Mouse (Mus musculus) MEL (cell line): ENCODE measurements around the gene Shb. TPM values are rescaled to one million over a fixed set of nuclear protein-coding genes. Genes with fewer than 3 reads are reported as not detected.

Experiments
- DNase-seq: peaks from one replicate; pipeline ENCODE4 v3.0.0; 2011; ENCODE audit warnings: low read depth, low spot score
- H3K27ac ChIP-seq: 2 replicates; pipeline ENCODE4 v1.5.1; 2012; ENCODE audit warnings: low read depth, mild to moderate bottlenecking, control low read depth, low read length, moderate library complexity; ENCODE audit not compliant: control insufficient read depth
- H3K27me3 ChIP-seq, 2 experiments: fragments of 150-350 bp in 1 of 2; sonication (generic) in 1 of 2; 2 replicates each; pipeline ENCODE4 v1.6.1; 2012; ENCODE audit warnings: low read length in 2 of 2, mild to moderate bottlenecking in 2 of 2, improper control_type of control experiment in 1 of 2, moderate library complexity in 1 of 2; ENCODE audit not compliant: insufficient read depth in 2 of 2, control insufficient read depth in 1 of 2
- H3K36me3 ChIP-seq, 2 experiments: 2 replicates each; pipeline ENCODE4 v1.6.1; 2012 to 2014; ENCODE audit warnings: low read length in 2 of 2, improper control_type of control experiment in 1 of 2, inconsistent platforms in 1 of 2, mild to moderate bottlenecking in 1 of 2; ENCODE audit not compliant: insufficient read depth in 2 of 2, control insufficient read depth in 1 of 2
- H3K4me1 ChIP-seq, 2 experiments: fragments of 150-350 bp in 1 of 2; sonication (generic) in 1 of 2; 2 replicates each; pipeline ENCODE4 v1.6.1; 2012; ENCODE audit warnings: low read length in 2 of 2, improper control_type of control experiment in 1 of 2, mild to moderate bottlenecking in 1 of 2; ENCODE audit not compliant: insufficient read depth in 2 of 2, control insufficient read depth in 1 of 2
- H3K4me3 ChIP-seq, 2 experiments: fragments of 150-350 bp in 1 of 2; sonication (generic) in 1 of 2; 2 replicates each; pipeline ENCODE4 v1.5.1; 2012; ENCODE audit warnings: low read depth in 2 of 2, low read length in 2 of 2, mild to moderate bottlenecking in 2 of 2, moderate library complexity in 2 of 2, control low read depth in 1 of 2, improper control_type of control experiment in 1 of 2; ENCODE audit not compliant: control insufficient read depth in 1 of 2, insufficient read depth in 1 of 2
- H3K79me2 ChIP-seq: 2 replicates; pipeline ENCODE4 v1.6.1; 2012; ENCODE audit warnings: mild to moderate bottlenecking, low read length, moderate library complexity; ENCODE audit not compliant: control insufficient read depth, poor library complexity, insufficient read depth
- H3K9ac ChIP-seq: 2 replicates; pipeline ENCODE4 v1.6.1; 2012; ENCODE audit warnings: low read depth, mild to moderate bottlenecking, control low read depth, low read length, moderate library complexity; ENCODE audit not compliant: control insufficient read depth, poor library complexity, severe bottlenecking
- H3K9me3 ChIP-seq: fragments of 150-350 bp; sonication (generic); replicated peaks from 2 replicates; pipeline ENCODE4 v1.6.1; 2012; ENCODE audit warnings: mild to moderate bottlenecking, low read length, improper control_type of control experiment, moderate library complexity; ENCODE audit not compliant: insufficient read depth
- BHLHE40 ChIP-seq: IDR thresholded peaks from 2 replicates; pipeline ENCODE4 v1.6.1; 2012; ENCODE audit warnings: low read depth, mild to moderate bottlenecking, inconsistent platforms, low read length, improper control_type of control experiment, borderline replicate concordance
- CTCF ChIP-seq, 3 experiments: IDR thresholded peaks in 2 of 3; conservative IDR thresholded peaks in 1 of 3; 2 replicates each; pipeline ENCODE4 v1.5.1; 2011 to 2012; ENCODE audit warnings: low read length in 3 of 3, low read depth in 2 of 3, mild to moderate bottlenecking in 2 of 3, improper control_type of control experiment in 1 of 3, inconsistent platforms in 1 of 3, mixed read lengths in 1 of 3, moderate library complexity in 1 of 3; ENCODE audit not compliant: control insufficient read depth in 1 of 3, insufficient read depth in 1 of 3, poor library complexity in 1 of 3, severe bottlenecking in 1 of 3
- EP300 ChIP-seq, 2 experiments: IDR thresholded peaks; 2 replicates each; pipeline ENCODE4 v1.6.1; 2011; ENCODE audit warnings: improper control_type of control experiment in 2 of 2, low read length in 2 of 2, low read depth in 1 of 2, mild to moderate bottlenecking in 1 of 2
- MAX ChIP-seq: IDR thresholded peaks from 2 replicates; pipeline ENCODE4 v1.6.1; 2011; ENCODE audit warnings: low read length, improper control_type of control experiment
- MEF2A ChIP-seq: IDR thresholded peaks from 2 replicates; pipeline ENCODE4 v1.6.1; 2014; ENCODE audit warnings: low read depth, mild to moderate bottlenecking, inconsistent platforms, low read length, improper control_type of control experiment; ENCODE audit not compliant: poor library complexity, insufficient replicate concordance, severe bottlenecking; ENCODE audit errors: extremely low read depth
- MXI1 ChIP-seq: IDR thresholded peaks from 2 replicates; pipeline ENCODE4 v1.6.1; 2011; ENCODE audit warnings: mild to moderate bottlenecking, low read depth, low read length, improper control_type of control experiment
- MYB ChIP-seq: IDR thresholded peaks from 2 replicates; pipeline ENCODE4 v1.6.1; 2011; ENCODE audit warnings: mild to moderate bottlenecking, low read depth, low read length, improper control_type of control experiment
- RCOR1 ChIP-seq: IDR thresholded peaks from 2 replicates; pipeline ENCODE4 v1.6.1; 2012; ENCODE audit warnings: low read depth, mild to moderate bottlenecking, inconsistent platforms, low read length, improper control_type of control experiment
- TAL1 ChIP-seq: IDR thresholded peaks from 2 replicates; pipeline ENCODE4 v1.6.1; 2012; ENCODE audit warnings: mild to moderate bottlenecking, inconsistent platforms, low read length, moderate library complexity, mixed read lengths
- TBP ChIP-seq: IDR thresholded peaks from 2 replicates; pipeline ENCODE4 v1.8.0; 2011; ENCODE audit warnings: low read depth, low read length, improper control_type of control experiment
- UBTF ChIP-seq: IDR thresholded peaks from 2 replicates; pipeline ENCODE4 v1.6.1; 2012; ENCODE audit warnings: low read depth, mild to moderate bottlenecking, inconsistent platforms, low read length, improper control_type of control experiment, moderate library complexity, borderline replicate concordance; ENCODE audit not compliant: insufficient read depth
- USF2 ChIP-seq, 2 experiments: IDR thresholded peaks; 2 replicates each; pipeline ENCODE4 v1.6.1; 2011 to 2012; ENCODE audit warnings: improper control_type of control experiment in 2 of 2, low read length in 2 of 2, borderline replicate concordance in 1 of 2, inconsistent platforms in 1 of 2, low read depth in 1 of 2, mild to moderate bottlenecking in 1 of 2; ENCODE audit not compliant: insufficient read depth in 1 of 2
- ZC3H11A ChIP-seq: IDR thresholded peaks from 2 replicates; pipeline ENCODE4 v1.6.1; 2012; ENCODE audit warnings: low read depth, mild to moderate bottlenecking, inconsistent platforms, low read length, improper control_type of control experiment
- ZKSCAN1 ChIP-seq: IDR thresholded peaks from 2 replicates; pipeline ENCODE4 v1.6.1; 2012; ENCODE audit warnings: low read depth, mild to moderate bottlenecking, inconsistent platforms, low read length, improper control_type of control experiment, moderate library complexity
- ZMIZ1 ChIP-seq: IDR thresholded peaks from 2 replicates; pipeline ENCODE4 v1.6.1; 2012; ENCODE audit warnings: low read depth, mild to moderate bottlenecking, inconsistent platforms, low read length, improper control_type of control experiment, moderate library complexity
- polyA plus RNA-seq, 2 experiments: library from polyadenylated mRNA; stranded (reverse) in 1 of 2; unstranded in 1 of 2; fragments of >175 nt in 1 of 2; fragments of >200 nt in 1 of 2; gene quantifications; 2 replicates each; pipeline versions ENCODE4 v1.2.1 to v1.2.4; 2012; ENCODE audit warnings: low replicate concordance in 2 of 2, low read depth in 1 of 2; ENCODE audit not compliant: insufficient read length in 2 of 2, insufficient read depth in 1 of 2, missing spikeins in 1 of 2
- total RNA-seq: library from RNA; depleted of rRNA; stranded (reverse); fragments of 300-350 nt; gene quantifications from 2 replicates; pipeline ENCODE4 v1.2.3, GENCODE M21; 2012

The Shb gene
- total and polyA plus RNA-seq, 3 experiments: 5.2 to 13.9 TPM; not detected in 1

DNA sequence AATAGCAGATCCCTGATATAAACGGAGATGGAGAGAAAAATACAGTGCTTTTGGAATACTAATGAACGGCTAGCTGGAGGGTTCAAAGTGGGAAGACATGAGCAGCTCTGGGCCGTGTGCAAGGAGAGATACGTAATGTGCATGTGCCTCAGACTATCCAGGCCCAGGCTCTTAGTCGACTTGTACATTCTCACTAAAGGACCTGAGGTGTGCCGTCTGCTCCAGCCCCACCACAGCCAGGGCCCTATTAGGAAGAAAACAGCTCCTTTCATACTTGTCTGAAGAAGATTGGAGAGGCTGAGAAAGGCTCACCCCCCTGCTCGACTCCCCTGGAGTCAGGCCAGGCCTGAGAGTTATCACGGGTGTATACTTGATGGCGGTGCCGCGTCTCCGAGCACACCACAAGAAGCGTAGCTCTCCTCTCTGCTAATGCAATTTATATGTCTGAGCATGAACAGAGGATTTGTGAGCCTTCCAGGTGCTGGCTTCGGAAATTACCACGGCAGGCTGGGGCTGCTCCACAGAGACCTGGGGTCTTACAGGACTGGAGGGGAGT, 42.4 kb upstream of the Shb start:
- H3K4me1 ChIP-seq: no peaks in the 10 kb centered on the region
- no peak overlapping the region for H3K4me3 ChIP-seq
- H3K27ac ChIP-seq: no peak overlapping the region
- H3K79me2 ChIP-seq: no peaks in the 10 kb centered on the region
- H3K9me3 ChIP-seq: no peaks in the 10 kb centered on the region
- no peak for DNase-seq
- no peaks in the 10 kb centered on the region for H3K36me3 ChIP-seq
- TF ChIP-seq CTCF (IDR thresholded peaks at IDR 0.05 in 2 of 3, conservative IDR thresholded peaks at IDR 0.05 in 1 of 3; ENCODE audit: control insufficient read depth in 1 of 3, insufficient read depth in 1 of 3, low read depth in 2 of 3, low read length in 3 of 3, poor library complexity in 1 of 3, severe bottlenecking in 1 of 3) (no peak), UBTF (no peak), RCOR1 (no peak)
- no peak overlapping the region for H3K9ac ChIP-seq
- peaks cover 10 to 22% of the 10 kb centered on the region in 2 experiments for H3K27me3 ChIP-seq

DNA sequence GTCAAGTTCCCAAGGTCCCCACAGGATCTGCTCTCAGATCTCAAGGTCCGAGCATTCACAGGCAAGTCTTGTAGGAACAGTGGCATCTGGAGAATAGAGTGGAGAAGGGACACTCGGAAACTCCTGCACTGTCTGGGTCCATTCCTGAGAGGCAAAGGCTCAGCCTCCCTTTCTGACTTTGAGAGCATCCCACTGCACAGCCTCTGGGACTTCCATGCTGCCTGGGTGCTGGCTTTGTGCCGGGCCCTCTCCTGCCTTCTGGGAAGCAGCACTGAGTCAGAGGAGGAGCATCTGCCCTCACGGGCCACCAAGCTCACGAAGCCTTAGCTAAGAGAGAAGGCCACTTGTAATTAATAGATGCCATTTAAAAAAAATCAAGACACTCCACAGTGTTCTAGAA, 37.3 kb upstream of the Shb start:
- no peak overlapping the region for H3K27ac ChIP-seq
- DNase-seq: no peak
- no peaks in the 10 kb centered on the region for H3K9me3 ChIP-seq
- H3K36me3 ChIP-seq: no peaks in the 10 kb centered on the region
- H3K4me1 ChIP-seq: no peaks in the 10 kb centered on the region
- no peaks in the 10 kb centered on the region for H3K79me2 ChIP-seq
- H3K4me3 ChIP-seq: no peak overlapping the region
- no peak overlapping the region for H3K9ac ChIP-seq
- peaks cover 18 to 21% of the 10 kb centered on the region in 2 experiments for H3K27me3 ChIP-seq
- TF ChIP-seq TAL1 (no peak), TBP (no peak), ZKSCAN1 (no peak), USF2 (IDR thresholded peaks at IDR 0.05; ENCODE audit: borderline replicate concordance in 1 of 2, insufficient read depth in 1 of 2, low read depth in 1 of 2, low read length in 2 of 2) (no peak), ZMIZ1 (no peak), MEF2A (no peak), MYB (no peak)
- TF ChIP-seq, all 39 proteins: peak for 0

DNA sequence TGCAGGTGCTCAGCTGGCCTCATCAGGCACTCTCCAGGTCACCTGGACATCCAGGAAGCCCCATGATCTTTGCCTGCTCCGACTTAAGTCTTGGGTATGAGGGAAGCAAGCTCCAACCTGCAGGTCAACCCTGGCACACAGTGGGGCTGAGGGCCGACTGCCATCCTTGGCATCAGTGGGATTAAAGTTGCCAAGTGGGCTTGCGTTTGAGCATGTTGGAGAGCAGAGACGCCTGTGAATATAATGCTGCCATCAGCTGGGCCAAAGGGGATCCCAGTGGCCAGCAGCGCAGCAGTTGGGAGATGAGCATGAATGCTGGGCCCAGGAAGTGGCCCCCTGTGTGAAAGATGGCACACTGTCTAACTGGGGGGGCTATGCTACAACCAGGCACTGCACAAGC, 25.9 kb upstream of the Shb start:
- TF ChIP-seq MXI1 (no peak), MAX (no peak), EP300 (IDR thresholded peaks at IDR 0.05; ENCODE audit: low read depth in 1 of 2, low read length in 2 of 2) (no peak), UBTF (no peak), BHLHE40 (no peak), ZC3H11A (no peak)
- H3K9me3 ChIP-seq: no peaks in the 10 kb centered on the region
- DNase-seq: no peak

More for the DNA sequence above, 25.9 kb upstream of the Shb start:
- H3K79me2 ChIP-seq: no peaks in the 10 kb centered on the region
- H3K27ac ChIP-seq: no peak overlapping the region
- H3K4me1 ChIP-seq: no peaks in the 10 kb centered on the region
- H3K4me3 ChIP-seq: no peak overlapping the region
- H3K36me3 ChIP-seq: no peaks in the 10 kb centered on the region
- H3K9ac ChIP-seq: no peak overlapping the region
- H3K27me3 ChIP-seq: peaks cover 2 to 6% of the 10 kb centered on the region in 2 experiments
